Mouse (Mus musculus) myocyte (in vitro differentiated cells): Measurements from ENCODE around the gene Emc6.
A peak's percentile ranks its signal among the peaks of the same experiment; 100 is the strongest.

Experiments used
- CEBPB ChIP-seq: IDR thresholded peaks from 2 replicates; pipeline ENCODE4 v1.6.1; 2011; ENCODE audit warnings: mild to moderate bottlenecking, moderate library complexity; ENCODE audit not compliant: poor library complexity, insufficient read depth, severe bottlenecking
- E2F4 ChIP-seq: IDR thresholded peaks from one replicate; pipeline ENCODE4 v1.6.1; 2011; ENCODE audit warnings: mild to moderate bottlenecking, control low read depth, moderate library complexity; ENCODE audit not compliant: insufficient read depth
- MAX ChIP-seq: IDR thresholded peaks from one replicate; pipeline ENCODE4 v1.6.1; 2011; ENCODE audit warnings: low read depth, mild to moderate bottlenecking, control low read depth
- MYOD1 ChIP-seq, 3 experiments: IDR thresholded peaks; one replicate each; pipeline ENCODE4 v1.6.1; 2011; ENCODE audit warnings: control low read depth in 2 of 3, low read depth in 2 of 3, mild to moderate bottlenecking in 2 of 3, moderate library complexity in 1 of 3; ENCODE audit not compliant: insufficient read length in 2 of 3, control insufficient read depth in 1 of 3
- MYOG ChIP-seq, 3 experiments: IDR thresholded peaks; one replicate each; pipeline ENCODE4 v1.6.1; 2011; ENCODE audit warnings: control low read depth in 2 of 3, low read depth in 2 of 3, mild to moderate bottlenecking in 2 of 3; ENCODE audit not compliant: insufficient read length in 2 of 3, control insufficient read depth in 1 of 3, insufficient read depth in 1 of 3
- POLR2A ChIP-seq: IDR thresholded peaks from one replicate; pipeline ENCODE4 v1.6.1; 2011; ENCODE audit warnings: low read depth, mild to moderate bottlenecking, control low read depth, moderate library complexity; ENCODE audit not compliant: insufficient read length
- POLR2AphosphoS2 ChIP-seq: IDR thresholded peaks from one replicate; pipeline ENCODE4 v1.6.1; 2011; ENCODE audit warnings: low read depth, control low read depth; ENCODE audit not compliant: insufficient read length
- REST ChIP-seq: IDR thresholded peaks from one replicate; pipeline ENCODE4 v1.6.1; 2011; ENCODE audit warnings: mild to moderate bottlenecking, control low read depth, moderate library complexity; ENCODE audit not compliant: insufficient read depth, insufficient read length
- SRF ChIP-seq: IDR thresholded peaks from one replicate; pipeline ENCODE4 v1.6.1; 2011; ENCODE audit warnings: low read depth; ENCODE audit not compliant: control insufficient read depth, insufficient read length
- TCF12 ChIP-seq: IDR thresholded peaks from one replicate; pipeline ENCODE4 v1.6.1; 2011; ENCODE audit warnings: mild to moderate bottlenecking, control low read depth; ENCODE audit not compliant: poor library complexity, insufficient read depth, severe bottlenecking
- TCF3 ChIP-seq: IDR thresholded peaks from one replicate; pipeline ENCODE4 v1.6.1; 2011; ENCODE audit warnings: low read depth, control low read depth; ENCODE audit not compliant: insufficient read length
- USF1 ChIP-seq: IDR thresholded peaks from one replicate; pipeline ENCODE4 v1.6.1; 2011; ENCODE audit warnings: low read depth, mild to moderate bottlenecking, control low read depth, moderate library complexity

DNA sequence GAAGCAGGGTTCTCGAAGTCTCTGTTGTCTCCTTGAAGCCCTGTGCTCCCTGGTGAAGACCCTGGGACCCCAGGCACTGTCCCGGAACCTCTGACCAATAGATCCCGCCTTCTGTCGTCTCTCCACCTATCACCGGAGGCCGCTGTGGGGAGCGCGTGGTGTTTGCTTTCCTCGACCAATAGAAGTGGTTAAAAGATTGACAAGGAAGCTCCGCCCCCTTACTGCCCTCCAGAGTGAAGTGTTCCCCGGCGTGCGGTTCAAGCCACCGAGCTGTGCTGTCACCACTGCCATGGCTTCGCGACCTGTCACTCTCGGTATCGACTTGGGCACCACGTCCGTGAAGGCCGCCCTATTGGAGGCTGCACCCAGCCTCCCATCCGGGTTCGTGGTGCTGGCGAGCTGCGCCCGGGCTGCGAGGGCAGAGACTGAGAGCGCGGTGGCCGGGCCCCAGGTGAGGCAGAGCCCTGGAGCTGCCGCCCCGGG lies 22.4 kb upstream of the Emc6 start, which contains the start of gene Shpk:
- TF ChIP-seq POLR2A (peak; percentile 92), MYOD1 (IDR thresholded peaks at IDR 0.05; ENCODE audit: control insufficient read depth in 1 of 3, insufficient read length in 2 of 3, low read depth in 2 of 3) (no peak), SRF (no peak), MAX (no peak), TCF3 (no peak), CEBPB (no peak), TCF12 (no peak), USF1 (no peak), POLR2AphosphoS2 (peak; percentile 94), MYOG (IDR thresholded peaks at IDR 0.05; ENCODE audit: control insufficient read depth in 1 of 3, insufficient read depth in 1 of 3, insufficient read length in 2 of 3, low read depth in 2 of 3) (no peak), REST (no peak), E2F4 (no peak)
